Mouse (Mus musculus): Measurements from ENCODE around the gene Ctnnbip1. TPM values are rescaled to one million over a fixed set of nuclear protein-coding genes. Genes with fewer than 3 reads are reported as not detected.
A peak's percentile ranks its signal among the peaks of the same experiment; 100 is the strongest.

Gene Ctnnbip1
- polyA plus RNA-seq, 1 experiment from 2014 or later = 54.8 TPM

DNA sequence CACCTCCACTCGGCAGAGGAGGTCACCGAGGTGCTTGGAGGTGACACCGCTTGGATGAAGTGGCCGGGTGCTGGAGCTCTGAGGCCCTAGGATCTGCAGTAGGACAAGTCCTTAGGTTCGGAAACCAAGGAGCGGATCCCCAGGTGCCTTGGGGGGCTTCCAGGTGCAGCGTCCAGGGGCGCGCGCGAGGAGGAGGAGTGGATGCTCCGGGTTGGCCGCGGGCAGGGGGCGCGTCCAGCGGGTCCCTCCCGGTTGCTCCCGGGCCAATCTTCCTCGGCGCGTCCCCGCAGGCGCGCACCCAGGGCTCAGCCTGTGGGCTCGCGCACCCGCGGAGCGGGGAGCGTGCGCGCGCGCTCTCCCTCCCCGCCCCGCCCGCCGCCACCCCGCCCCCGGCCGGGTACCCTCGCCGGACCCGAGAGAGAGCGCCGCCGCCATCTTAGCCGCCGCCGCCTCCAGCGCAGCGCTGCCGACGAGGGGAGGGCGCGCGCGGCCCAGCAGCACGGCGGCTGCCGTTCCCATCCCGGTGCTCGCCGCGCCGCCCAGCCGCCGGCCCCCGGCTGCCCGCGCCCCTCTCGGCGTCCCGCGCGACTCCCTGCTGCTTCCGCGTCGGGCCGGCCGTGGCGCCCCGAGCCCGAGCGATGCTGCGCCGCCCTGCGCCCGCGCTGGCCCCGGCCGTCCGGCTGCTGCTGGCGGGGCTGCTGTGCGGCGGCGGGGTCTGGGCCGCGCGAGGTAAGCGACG is 68.2 kb downstream of the Ctnnbip1 start, which contains the start of gene Clstn1:
Clstn1 (plus strand) TSS at position 425 of the 739 bp plus-strand sequence.
- peak within 1 kb of the TSS; percentile 96 for H3K4me3 ChIP-seq
- H3K27me3 ChIP-seq (ENCODE audit: low read depth, poor library complexity, severe bottlenecking) = peaks cover 55% of the 10 kb centered on the region
- H3K9me3 ChIP-seq (replicated peaks) = no peaks in the 10 kb centered on the region
- no peaks in the 10 kb centered on the region for H3K36me3 ChIP-seq
- peaks cover 36% of the 10 kb centered on the region for H3K4me1 ChIP-seq
- under 1% methylated on average over 99 of the region's 103 CpGs for WGBS
- peak within 1 kb of the TSS; percentile 94 for H3K27ac ChIP-seq (replicated peaks)
- DNase-seq (ENCODE audit: low spot score) = peak; percentile 83

DNA sequence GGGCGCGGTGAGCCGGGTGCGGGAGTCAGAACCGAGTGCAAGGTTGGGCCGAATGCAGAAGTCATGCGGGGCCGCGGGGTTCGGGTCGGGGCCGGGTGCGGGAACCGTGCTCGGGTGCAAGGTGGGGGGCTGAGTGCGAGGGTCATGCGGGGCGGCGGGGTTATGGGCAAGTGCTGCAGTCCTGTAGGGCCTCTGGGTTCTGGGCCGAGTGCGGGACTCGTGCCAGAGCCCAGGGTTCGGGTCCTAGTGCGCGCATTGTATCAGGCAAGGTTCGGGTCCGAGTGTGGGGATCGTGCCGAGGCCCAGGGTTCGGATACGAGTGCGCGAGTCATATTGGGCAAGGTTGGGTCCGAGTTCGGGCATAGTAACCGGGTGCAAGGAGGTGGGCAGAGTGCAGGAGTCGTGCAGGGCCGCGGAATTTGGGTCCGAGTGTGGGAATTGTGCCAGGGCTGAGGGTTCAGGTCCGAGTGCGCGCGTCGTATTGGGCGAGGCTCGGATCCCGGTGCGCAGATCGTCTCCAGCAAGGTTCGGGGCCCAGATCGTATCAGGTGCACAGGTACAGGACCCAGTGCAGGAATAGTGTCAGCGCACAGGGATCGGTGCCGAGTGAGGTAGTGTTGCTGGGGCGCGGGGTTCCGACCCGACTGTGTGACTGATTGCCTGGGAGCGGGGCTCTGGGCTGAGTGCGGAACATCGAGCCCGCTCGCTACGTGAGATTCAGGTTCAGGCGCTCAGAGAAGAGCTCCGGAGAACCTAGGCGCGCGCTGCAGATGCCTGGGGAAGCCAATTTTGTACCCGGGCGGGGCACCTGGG is 69.0 kb downstream of the Ctnnbip1 start:
- Histone ChIP-seq H3K27me3 (ENCODE audit: low read depth, poor library complexity, severe bottlenecking) (peaks cover 55% of the 10 kb centered on the region), H3K36me3 (0 out of 2 replicates have a peak, but pooled peaks cover 6% of the 10 kb centered on the region), H3K4me1 (peaks cover 37% of the 10 kb centered on the region), H3K9me3 (replicated peaks) (no peaks in the 10 kb centered on the region), H3K4me3 (peak overlapping the region; percentile 96), H3K27ac (replicated peaks) (peak overlapping the region; percentile 94)
- WGBS = under 1% methylated on average over 72 of the region's 72 CpGs
- peak; percentile 67 for DNase-seq (ENCODE audit: low spot score)

DNA sequence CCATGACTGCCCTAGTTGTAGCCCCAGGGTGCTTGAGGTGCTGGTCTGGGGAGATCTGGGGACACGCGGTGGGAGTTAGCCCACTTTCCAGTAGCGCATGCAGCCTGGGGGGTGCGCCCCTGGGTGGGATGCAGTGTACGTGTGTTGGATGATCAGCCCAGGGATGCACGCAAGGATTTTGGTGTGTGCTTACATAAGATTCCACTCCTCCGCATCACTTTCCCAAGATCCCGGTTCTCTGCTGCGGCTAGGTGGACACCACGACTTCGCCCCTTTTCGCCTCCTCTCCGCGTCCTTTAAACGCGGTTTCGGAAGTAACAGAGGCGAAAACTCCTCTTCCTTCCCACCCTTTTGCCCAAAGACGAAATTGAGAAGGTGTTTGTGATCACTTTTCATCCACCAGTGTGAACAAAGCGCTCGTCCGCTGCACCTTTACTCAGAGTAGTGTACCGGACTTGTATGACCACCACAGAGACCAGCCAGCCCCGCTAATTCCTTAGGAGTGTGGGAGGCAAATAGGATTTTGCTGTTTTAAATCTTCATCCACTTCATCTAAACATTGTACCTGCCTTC is 69.6 kb downstream of the Ctnnbip1 start:
- DNase-seq (ENCODE audit: low spot score) = peak; percentile 41
- WGBS = 3% methylated on average over 24 of the region's 24 CpGs

GRCm38 (mm10) chr4:149590200-149590599 is 72.2 kb downstream of the Ctnnbip1 start:
- no peak for DNase-seq (ENCODE audit: low spot score)
- H3K9me3 ChIP-seq (replicated peaks) = no peaks in the 10 kb centered on the region
- no peak overlapping the region for H3K27ac ChIP-seq (replicated peaks)
- H3K27me3 ChIP-seq (ENCODE audit: low read depth, poor library complexity, severe bottlenecking) = peaks cover 39% of the 10 kb centered on the region
- 0 out of 2 replicates have a peak, but pooled peaks cover 6% of the 10 kb centered on the region for H3K36me3 ChIP-seq
- 75% methylated on average over 1 of the region's 1 CpGs for WGBS
- H3K4me3 ChIP-seq = no peak overlapping the region
- peaks cover 55% of the 10 kb centered on the region for H3K4me1 ChIP-seq

More for the DNA sequence above, 69.6 kb downstream of the Ctnnbip1 start:
- no peaks in the 10 kb centered on the region for H3K9me3 ChIP-seq (replicated peaks)
- peak overlapping the region; percentile 94 for H3K27ac ChIP-seq (replicated peaks)
- peaks cover 42% of the 10 kb centered on the region for H3K4me1 ChIP-seq
- H3K36me3 ChIP-seq = 0 out of 2 replicates have a peak, but pooled peaks cover 6% of the 10 kb centered on the region
- H3K27me3 ChIP-seq (ENCODE audit: low read depth, poor library complexity, severe bottlenecking) = peaks cover 55% of the 10 kb centered on the region
- H3K4me3 ChIP-seq = peak overlapping the region; percentile 96

GRCm38 (mm10) chr4:149591486-149591885 is 73.5 kb downstream of the Ctnnbip1 start:
- 90% methylated on average over 2 of the region's 2 CpGs for WGBS
- H3K9me3 ChIP-seq (replicated peaks) = no peaks in the 10 kb centered on the region
- H3K4me1 ChIP-seq = peaks cover 52% of the 10 kb centered on the region
- no peak overlapping the region for H3K27ac ChIP-seq (replicated peaks)
- no peak for DNase-seq (ENCODE audit: low spot score)
- H3K4me3 ChIP-seq = no peak overlapping the region
- H3K36me3 ChIP-seq = 0 out of 2 replicates have a peak, but pooled peaks cover 6% of the 10 kb centered on the region
- peaks cover 28% of the 10 kb centered on the region for H3K27me3 ChIP-seq (ENCODE audit: low read depth, poor library complexity, severe bottlenecking)

DNA sequence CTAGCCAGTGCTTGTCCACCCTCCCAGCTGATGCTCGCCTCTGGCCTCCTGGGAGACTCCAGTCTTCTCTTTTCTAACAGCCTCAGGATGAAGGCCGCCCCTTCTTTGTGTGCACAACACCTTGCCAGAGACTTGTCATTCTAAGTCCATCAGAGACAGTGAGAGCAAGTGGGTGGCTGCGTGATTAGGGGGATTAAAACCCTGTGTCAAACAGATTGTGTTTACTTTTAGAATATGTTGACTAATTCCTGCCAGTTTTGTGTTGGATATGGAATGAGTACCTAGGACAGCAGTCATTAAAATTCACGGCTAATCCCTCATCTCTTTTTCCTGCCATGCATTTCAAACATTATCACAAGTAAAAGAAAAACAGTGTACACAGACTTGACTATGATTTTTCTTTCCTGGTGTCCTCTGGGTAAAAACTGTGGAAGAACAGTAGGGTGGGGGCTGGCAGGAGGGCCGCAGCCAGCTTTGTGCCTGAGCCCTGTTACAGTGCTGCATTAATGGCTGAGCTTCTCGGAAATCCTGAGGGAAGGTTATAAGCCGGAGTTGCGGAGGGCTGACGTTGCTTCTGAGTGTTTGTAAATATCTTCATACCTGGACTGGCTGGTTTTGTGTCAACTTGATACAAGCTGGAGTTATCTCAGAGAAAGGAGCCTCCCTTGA is 77.0 kb downstream of the Ctnnbip1 start:
- H3K9me3 ChIP-seq (replicated peaks) = no peaks in the 10 kb centered on the region
- H3K27ac ChIP-seq (replicated peaks) = peak overlapping the region; percentile 49
- peaks cover 39% of the 10 kb centered on the region for H3K4me1 ChIP-seq
- H3K4me3 ChIP-seq = no peak overlapping the region
- no peaks in the 10 kb centered on the region for H3K27me3 ChIP-seq (ENCODE audit: low read depth, poor library complexity, severe bottlenecking)
- 86% methylated on average over 9 of the region's 9 CpGs for WGBS
- 0 out of 2 replicates have a peak, but pooled peaks cover 6% of the 10 kb centered on the region for H3K36me3 ChIP-seq
- no peak for DNase-seq (ENCODE audit: low spot score)

- Histone ChIP-seq H3K4me1 (peaks cover 56% of the 10 kb centered on the region), H3K27ac (replicated peaks) (no peak overlapping the region), H3K27me3 (ENCODE audit: low read depth, poor library complexity, severe bottlenecking) (no peaks in the 10 kb centered on the region), H3K9me3 (replicated peaks) (no peaks in the 10 kb centered on the region), H3K4me3 (no peak overlapping the region), H3K36me3 (no peaks in the 10 kb centered on the region)
- WGBS = 80% methylated on average over 12 of the region's 12 CpGs
- no peak for DNase-seq (ENCODE audit: low spot score)
Measured at GRCm38 (mm10) chr4:149597641-149598208, 79.7 kb downstream of the Ctnnbip1 start.

GRCm38 (mm10) chr4:149599549-149599948 is 81.5 kb downstream of the Ctnnbip1 start:
- no peak for DNase-seq (ENCODE audit: low spot score)
- peaks cover 7% of the 10 kb centered on the region for H3K36me3 ChIP-seq
- H3K27ac ChIP-seq (replicated peaks) = no peak overlapping the region
- no peaks in the 10 kb centered on the region for H3K27me3 ChIP-seq (ENCODE audit: low read depth, poor library complexity, severe bottlenecking)
- no peaks in the 10 kb centered on the region for H3K9me3 ChIP-seq (replicated peaks)
- H3K4me1 ChIP-seq = peaks cover 48% of the 10 kb centered on the region
- 93% methylated on average over 6 of the region's 6 CpGs for WGBS
- H3K4me3 ChIP-seq = no peak overlapping the region

DNA sequence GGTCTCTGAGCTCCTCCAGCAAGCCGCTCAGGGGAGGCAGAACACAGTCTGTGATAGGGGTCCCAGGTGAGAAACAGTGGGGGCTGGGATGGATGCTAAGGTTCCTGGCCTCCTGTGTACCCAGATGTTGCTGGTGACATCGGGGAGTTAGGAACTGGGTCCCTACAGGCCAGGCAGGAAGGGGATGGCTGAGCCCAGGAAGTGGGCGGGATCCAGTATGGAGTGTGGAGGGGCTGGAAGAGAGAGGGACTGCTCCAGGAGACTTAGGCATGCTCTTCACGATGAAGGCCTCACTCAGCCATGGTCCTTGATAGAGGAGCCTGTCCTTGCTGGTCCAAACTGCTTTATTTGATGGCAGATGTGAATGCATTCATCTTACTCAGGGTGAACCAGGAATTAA is 82.1 kb downstream of the Ctnnbip1 start:
- 93% methylated on average over 4 of the region's 4 CpGs for WGBS
- peaks cover 8% of the 10 kb centered on the region for H3K36me3 ChIP-seq
- peaks cover 42% of the 10 kb centered on the region for H3K4me1 ChIP-seq
- H3K4me3 ChIP-seq = no peak overlapping the region
- DNase-seq (ENCODE audit: low spot score) = no peak
- no peaks in the 10 kb centered on the region for H3K27me3 ChIP-seq (ENCODE audit: low read depth, poor library complexity, severe bottlenecking)
- no peaks in the 10 kb centered on the region for H3K9me3 ChIP-seq (replicated peaks)
- H3K27ac ChIP-seq (replicated peaks) = no peak overlapping the region

- no peak for DNase-seq (ENCODE audit: low spot score)
- Histone ChIP-seq H3K36me3 (peaks cover 8% of the 10 kb centered on the region), H3K27ac (replicated peaks) (0 out of 2 replicates have a peak overlapping the region, but pooled peaks have one; percentile 20), H3K4me3 (no peak overlapping the region), H3K27me3 (ENCODE audit: low read depth, poor library complexity, severe bottlenecking) (no peaks in the 10 kb centered on the region), H3K4me1 (peaks cover 47% of the 10 kb centered on the region), H3K9me3 (replicated peaks) (no peaks in the 10 kb centered on the region)
- 58% methylated on average over 4 of the region's 4 CpGs for WGBS
Measured at GRCm38 (mm10) chr4:149601484-149601883, 83.4 kb downstream of the Ctnnbip1 start.

DNA sequence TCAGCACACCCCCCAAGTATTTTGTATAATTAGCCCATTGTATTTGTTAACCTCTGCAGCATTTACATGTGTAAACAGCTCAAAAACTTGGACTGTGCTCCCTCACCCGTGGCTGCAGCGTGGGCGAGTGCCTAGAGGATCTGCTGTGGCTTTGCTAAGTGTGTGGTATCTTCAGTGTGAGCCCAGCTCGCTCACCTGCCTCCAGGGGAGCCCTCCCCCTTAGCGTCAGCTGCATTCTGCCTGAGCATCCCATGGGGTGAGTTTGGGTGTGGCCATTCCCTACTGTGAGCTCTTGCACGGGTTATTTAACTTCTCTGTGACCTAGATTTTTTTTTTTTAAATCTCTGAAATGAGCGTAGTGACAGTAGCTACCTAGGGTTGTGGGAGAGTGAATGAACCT is 84.2 kb downstream of the Ctnnbip1 start:
- Histone ChIP-seq H3K36me3 (peaks cover 8% of the 10 kb centered on the region), H3K9me3 (replicated peaks) (no peaks in the 10 kb centered on the region), H3K27ac (replicated peaks) (no peak overlapping the region), H3K27me3 (ENCODE audit: low read depth, poor library complexity, severe bottlenecking) (no peaks in the 10 kb centered on the region), H3K4me3 (no peak overlapping the region), H3K4me1 (peaks cover 55% of the 10 kb centered on the region)
- no peak for DNase-seq (ENCODE audit: low spot score)
- 49% methylated on average over 7 of the region's 7 CpGs for WGBS

- no peaks in the 10 kb centered on the region for H3K9me3 ChIP-seq (replicated peaks)
- no peak overlapping the region for H3K27ac ChIP-seq (replicated peaks)
- peaks cover 60% of the 10 kb centered on the region for H3K4me1 ChIP-seq
- DNase-seq (ENCODE audit: low spot score) = no peak
- H3K36me3 ChIP-seq = peaks cover 8% of the 10 kb centered on the region
- WGBS = 56% methylated on average over 1 of the region's 1 CpGs
- no peaks in the 10 kb centered on the region for H3K27me3 ChIP-seq (ENCODE audit: low read depth, poor library complexity, severe bottlenecking)
- H3K4me3 ChIP-seq = no peak overlapping the region
Measured at GRCm38 (mm10) chr4:149603860-149604259, 85.8 kb downstream of the Ctnnbip1 start.

Data from midbrain, embryonic 10.5 days (tissue).